In genomic region chr16:5070321-5070720, GRCm38 (mm10) we compare ENCODE assay signal across 11 mouse cellular contexts. TPM values are rescaled to one million over a fixed set of nuclear protein-coding genes. Genes with fewer than 3 reads are reported as not detected.
DNase-seq lines count a peak whose midpoint lies in the region; ATAC-seq and TF ChIP-seq lines count a peak whose summit lies in the region.
"Had no signal": no experiment of that assay in that cellular context is flagged by ENCODE, and none has a peak within 500 bp of the region (broad histone marks: within the 10 kb centered on the region; RNA-seq: fewer than 3 reads in every experiment).

No protein-coding gene starts in this region.

- 61% methylated on average over 3 of the region's 3 CpGs for WGBS in hindbrain, postnatal 0 days
- WGBS in hindbrain, embryonic 13.5 days, result 86% methylated on average over 3 of the region's 3 CpGs
- WGBS in cerebellum, adult 2 months, result 17% methylated on average over 3 of the region's 3 CpGs
- 95% methylated on average over 3 of the region's 3 CpGs for WGBS in limb, embryonic 10.5 days

- no peak overlapping the region for H3K27ac ChIP-seq in hindbrain, postnatal 0 days
- H3K27ac ChIP-seq in hindbrain, embryonic 13.5 days, result no peak overlapping the region
- H3K27ac ChIP-seq in cerebellum, adult 2 months (ENCODE audit: insufficient read depth, low read length), result peak overlapping the region; percentile 46; the same call in 1 of the 2 replicates
- no peak overlapping the region for H3K27ac ChIP-seq in limb, embryonic 10.5 days
- H3K27ac ChIP-seq: heart, embryonic 15.5 days had no signal

- H3K4me1 ChIP-seq in hindbrain, postnatal 0 days (ENCODE audit: insufficient read depth, low read length), result no peaks in the 10 kb centered on the region
- H3K4me1 ChIP-seq in hindbrain, embryonic 13.5 days (replicated peaks), result no peaks in the 10 kb centered on the region
- peaks cover 4% of the 10 kb centered on the region for H3K4me1 ChIP-seq in cerebellum, adult 2 months (ENCODE audit: control insufficient read depth, insufficient read depth, low read length)
- no peaks in the 10 kb centered on the region for H3K4me1 ChIP-seq in limb, embryonic 10.5 days
- H3K4me1 ChIP-seq: heart, embryonic 15.5 days had no signal

- H3K36me3 ChIP-seq in hindbrain, postnatal 0 days (ENCODE audit: insufficient read depth, low read length), result peaks cover 46% of the 10 kb centered on the region
- H3K36me3 ChIP-seq in hindbrain, embryonic 13.5 days, result peaks cover 81% of the 10 kb centered on the region
- H3K36me3 ChIP-seq in limb, embryonic 10.5 days, result peaks cover 93% of the 10 kb centered on the region

- TF ChIP-seq CTCF in hindbrain, postnatal 0 days (IDR thresholded peaks at IDR 0.05; ENCODE audit: low read depth), result no peak
- 0 out of 2 replicates have a peak, but pooled peaks have one; percentile 7 for TF ChIP-seq CTCF in cerebellum, adult 2 months (IDR thresholded peaks at IDR 0.05; ENCODE audit: borderline replicate concordance, insufficient read depth, low read depth, low read length)

- H3K9ac ChIP-seq in hindbrain, postnatal 0 days (replicated peaks; ENCODE audit: low read length), result no peak overlapping the region
- H3K9ac ChIP-seq in hindbrain, embryonic 13.5 days, result no peak overlapping the region
- H3K9ac ChIP-seq: heart, embryonic 15.5 days had no signal

- peak; percentile 18 for DNase-seq in cerebellum, adult 11 months
- DNase-seq in cerebellum, postnatal 14 days, result no peak
- DNase-seq in hindbrain, postnatal 0 days (ENCODE audit: low spot score), result peak; percentile 10
- DNase-seq in cerebellum, adult 2 months, result peak; percentile 35 to 56
- DNase-seq in layer of hippocampus, postnatal 25 days (ENCODE audit: extremely low spot score in 1 of 2, low spot score in 1 of 2), result peak; percentile 18
- no peak for DNase-seq in thymus, adult 18-20 months
- DNase-seq in limb, embryonic 10.5 days (ENCODE audit: low spot score), result no peak
- DNase-seq: kidney, postnatal 25 days; thymus, postnatal 36 days had no signal

- H3K9me3 ChIP-seq in hindbrain, postnatal 0 days (ENCODE audit: low read length), result no peaks in the 10 kb centered on the region
- H3K9me3 ChIP-seq in hindbrain, embryonic 13.5 days, result no peaks in the 10 kb centered on the region
- no peaks in the 10 kb centered on the region for H3K9me3 ChIP-seq in limb, embryonic 10.5 days (replicated peaks)
- H3K9me3 ChIP-seq: heart, embryonic 15.5 days had no signal

- H3K27me3 ChIP-seq in hindbrain, postnatal 0 days (ENCODE audit: insufficient read depth, low read length), result no peaks in the 10 kb centered on the region
- H3K27me3 ChIP-seq in hindbrain, embryonic 13.5 days, result no peaks in the 10 kb centered on the region
- no peaks in the 10 kb centered on the region for H3K27me3 ChIP-seq in cerebellum, adult 2 months (ENCODE audit: control insufficient read depth, insufficient read depth, low read length)
- no peaks in the 10 kb centered on the region for H3K27me3 ChIP-seq in limb, embryonic 10.5 days (ENCODE audit: low read depth, poor library complexity, severe bottlenecking)
- H3K27me3 ChIP-seq: heart, embryonic 15.5 days had no signal

- no peak overlapping the region for H3K4me3 ChIP-seq in hindbrain, postnatal 0 days (ENCODE audit: low read length)
- no peak overlapping the region for H3K4me3 ChIP-seq in hindbrain, embryonic 13.5 days
- H3K4me3 ChIP-seq in cerebellum, adult 2 months (replicated peaks; ENCODE audit: insufficient read depth, low read depth, low read length), result no peak overlapping the region
- no peak overlapping the region for H3K4me3 ChIP-seq in limb, embryonic 10.5 days
- H3K4me3 ChIP-seq: heart, embryonic 15.5 days had no signal

- H3K4me2 ChIP-seq in hindbrain, postnatal 0 days (ENCODE audit: low read depth, low read length), result no peak overlapping the region
- no peak overlapping the region for H3K4me2 ChIP-seq in hindbrain, embryonic 13.5 days
- H3K4me2 ChIP-seq: heart, embryonic 15.5 days had no signal

- TF ChIP-seq POLR2A in cerebellum, adult 2 months (IDR thresholded peaks at IDR 0.05; ENCODE audit: borderline replicate concordance, insufficient read depth, low read length), result no peak

- no peak for ATAC-seq in hindbrain, postnatal 0 days
- ATAC-seq in hindbrain, embryonic 13.5 days (ENCODE audit: low FRiP score), result no peak

RNA-seq across cellular contexts. Expression of gene Ubn1, which starts 20.5 kb away (rescaled TPM):
- total RNA-seq in hindbrain, postnatal 0 days (2014; rRNA removed), result 28.9 and 29.8 TPM in 2 replicates
- 7.3 and 8.2 TPM in 2 replicates for polyA plus RNA-seq in hindbrain, postnatal 0 days (2015; fragmentation: Nextera tagmentation; extraction: Ambion mirVana)
- polyA plus RNA-seq in hindbrain, embryonic 13.5 days (2015; fragmentation: Nextera tagmentation; extraction: Ambion mirVana), result 16.0 and 16.3 TPM in 2 replicates
- 28.1 and 30.2 TPM in 2 replicates for polyA plus RNA-seq in cerebellum, adult 2 months (2012; rRNA removed)
- 10 to 100 TPM; 41.4 to 42.1 TPM for total RNA-seq in layer of hippocampus, postnatal 25 days (2021)
- polyA plus RNA-seq in limb, embryonic 10.5 days (2016; fragmentation: Nextera tagmentation; extraction: Ambion mirVana), result 19.1 and 22.7 TPM in 2 replicates

RNA-seq across cellular contexts. Expression of gene Glyr1, which starts 20.7 kb away (rescaled TPM):
- 154 and 161 TPM in 2 replicates for total RNA-seq in hindbrain, postnatal 0 days (2014; rRNA removed)
- 136 and 139 TPM in 2 replicates for polyA plus RNA-seq in hindbrain, postnatal 0 days (2015; fragmentation: Nextera tagmentation; extraction: Ambion mirVana)
- polyA plus RNA-seq in hindbrain, embryonic 13.5 days (2015; fragmentation: Nextera tagmentation; extraction: Ambion mirVana), result 206 and 209 TPM in 2 replicates
- 139 and 146 TPM in 2 replicates for polyA plus RNA-seq in cerebellum, adult 2 months (2012; rRNA removed)
- 100 to 1,000 TPM; 135 to 138 TPM for total RNA-seq in layer of hippocampus, postnatal 25 days (2021)
- 191 and 204 TPM in 2 replicates for polyA plus RNA-seq in limb, embryonic 10.5 days (2016; fragmentation: Nextera tagmentation; extraction: Ambion mirVana)

RNA-seq across cellular contexts. Expression of gene Rogdi, which starts 57.0 kb away (rescaled TPM):
- total RNA-seq in hindbrain, postnatal 0 days (2014; rRNA removed), result 105 and 126 TPM in 2 replicates
- polyA plus RNA-seq in hindbrain, postnatal 0 days (2015; fragmentation: Nextera tagmentation; extraction: Ambion mirVana), result 142 and 148 TPM in 2 replicates
- polyA plus RNA-seq in hindbrain, embryonic 13.5 days (2015; fragmentation: Nextera tagmentation; extraction: Ambion mirVana), result 153 and 161 TPM in 2 replicates
- polyA plus RNA-seq in cerebellum, adult 2 months (2012; rRNA removed), result 274 and 294 TPM in 2 replicates
- total RNA-seq in layer of hippocampus, postnatal 25 days (2021), result 100 to 1,000 TPM; 361 to 407 TPM
- polyA plus RNA-seq in limb, embryonic 10.5 days (2016; fragmentation: Nextera tagmentation; extraction: Ambion mirVana), result 56.9 and 70.7 TPM in 2 replicates

Comparison
In these comparisons a context has a peak if more than half of its experiments do, and no peak if none do; other contexts are left out.
1. DNase-seq: peak in cerebellum, adult 11 months (single experiment), hindbrain, postnatal 0 days (single experiment), cerebellum, adult 2 months (2 of 2) and layer of hippocampus, postnatal 25 days (2 of 2); none in cerebellum, postnatal 14 days (0 of 2), thymus, adult 18-20 months (0 of 2) and limb, embryonic 10.5 days (single experiment).